Mouse (Mus musculus): ENCODE data around the gene Slc9a9. TPM values are rescaled to one million over a fixed set of nuclear protein-coding genes. Genes with fewer than 3 reads are reported as not detected.

Gene Slc9a9
- polyA plus RNA-seq, 1 experiment: 0.03 TPM

DNA sequence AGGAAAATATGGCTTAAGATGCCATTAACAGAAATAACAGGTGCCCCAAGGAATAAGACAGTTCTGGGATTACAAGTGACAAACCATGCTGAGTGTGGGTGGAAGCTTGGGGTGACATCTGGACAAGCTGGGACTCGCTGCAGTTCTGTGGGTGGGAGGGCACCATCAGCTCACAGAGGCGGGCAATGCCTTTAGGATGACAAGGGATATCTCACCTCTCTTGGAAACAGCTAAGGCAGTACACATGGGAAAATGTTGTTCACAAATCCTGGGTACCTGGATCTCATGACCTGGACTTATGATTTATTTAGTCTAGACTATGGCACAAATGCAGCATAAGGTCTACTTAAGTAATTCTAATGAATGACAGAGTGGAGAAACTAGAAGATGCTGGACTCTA, 302.3 kb downstream of the Slc9a9 start:
- Histone ChIP-seq H3K4me3 (replicated peaks) (no peak overlapping the region), H3K4me1 (ENCODE audit: control insufficient read depth) (no peaks in the 10 kb centered on the region), H3K27me3 (ENCODE audit: control insufficient read depth) (no peaks in the 10 kb centered on the region), H3K9me3 (ENCODE audit: control insufficient read depth, low read length) (peaks cover 5% of the 10 kb centered on the region; the same call in 1 of the 2 replicates), H3K36me3 (ENCODE audit: control insufficient read depth) (no peaks in the 10 kb centered on the region)
- no peak for TF ChIP-seq GATA1 (IDR thresholded peaks at IDR 0.05; ENCODE audit: low read length)
- TF ChIP-seq TAL1 (IDR thresholded peaks at IDR 0.05; ENCODE audit: low read length): no peak

DNA sequence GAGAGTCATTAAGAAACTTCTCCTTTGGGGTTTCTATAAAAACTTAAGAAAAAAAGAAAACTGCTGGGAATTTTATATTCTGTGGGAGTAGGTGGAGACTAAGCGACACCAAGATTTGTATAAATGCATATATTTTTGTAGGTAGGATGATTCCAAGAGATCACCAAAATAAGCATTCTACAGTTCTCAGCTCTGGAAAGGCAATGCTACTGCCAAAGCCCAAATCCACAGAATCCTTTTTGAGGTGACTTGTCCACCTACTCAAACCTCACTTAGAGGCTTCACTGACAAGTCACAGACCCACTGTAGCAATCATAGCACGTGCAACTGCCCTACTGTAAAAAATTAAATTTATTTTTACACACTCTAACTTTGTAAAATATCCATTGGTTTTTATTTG, 303.0 kb downstream of the Slc9a9 start:
- Histone ChIP-seq H3K4me1 (ENCODE audit: control insufficient read depth) (no peaks in the 10 kb centered on the region), H3K36me3 (ENCODE audit: control insufficient read depth) (no peaks in the 10 kb centered on the region), H3K27me3 (ENCODE audit: control insufficient read depth) (no peaks in the 10 kb centered on the region), H3K9me3 (ENCODE audit: control insufficient read depth, low read length) (peaks cover 5% of the 10 kb centered on the region; the same call in 1 of the 2 replicates), H3K4me3 (replicated peaks) (no peak overlapping the region)
- TF ChIP-seq TAL1 (IDR thresholded peaks at IDR 0.05; ENCODE audit: low read length) (no peak), GATA1 (IDR thresholded peaks at IDR 0.05; ENCODE audit: low read length) (no peak)

DNA sequence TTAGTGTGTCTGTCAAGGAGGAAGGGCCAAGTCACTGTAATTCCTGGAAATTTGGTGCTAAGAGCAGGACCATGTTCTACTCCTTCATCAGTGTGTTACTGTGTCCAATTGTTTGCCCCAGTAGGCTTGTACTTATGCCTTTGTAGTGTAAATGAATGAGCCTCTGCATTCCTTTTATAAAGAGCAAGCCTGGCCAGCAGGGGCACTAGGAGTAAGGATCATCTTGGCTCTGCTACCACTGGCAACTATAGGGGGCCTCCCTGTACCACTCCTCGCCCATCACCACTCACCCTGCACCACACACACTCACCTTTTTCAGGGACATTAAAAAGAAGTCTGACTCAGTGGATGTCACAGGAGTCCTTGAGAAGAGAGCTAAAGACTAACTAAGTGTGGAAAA, 306.5 kb downstream of the Slc9a9 start:
- H3K9me3 ChIP-seq (ENCODE audit: control insufficient read depth, low read length): peaks cover 5% of the 10 kb centered on the region; the same call in 1 of the 2 replicates
- no peaks in the 10 kb centered on the region for H3K4me1 ChIP-seq (ENCODE audit: control insufficient read depth)
- no peaks in the 10 kb centered on the region for H3K36me3 ChIP-seq (ENCODE audit: control insufficient read depth)
- no peaks in the 10 kb centered on the region for H3K27me3 ChIP-seq (ENCODE audit: control insufficient read depth)
- TF ChIP-seq TAL1 (IDR thresholded peaks at IDR 0.05; ENCODE audit: low read length): no peak
- TF ChIP-seq GATA1 (IDR thresholded peaks at IDR 0.05; ENCODE audit: low read length): no peak
- H3K4me3 ChIP-seq (replicated peaks): no peak overlapping the region

DNA sequence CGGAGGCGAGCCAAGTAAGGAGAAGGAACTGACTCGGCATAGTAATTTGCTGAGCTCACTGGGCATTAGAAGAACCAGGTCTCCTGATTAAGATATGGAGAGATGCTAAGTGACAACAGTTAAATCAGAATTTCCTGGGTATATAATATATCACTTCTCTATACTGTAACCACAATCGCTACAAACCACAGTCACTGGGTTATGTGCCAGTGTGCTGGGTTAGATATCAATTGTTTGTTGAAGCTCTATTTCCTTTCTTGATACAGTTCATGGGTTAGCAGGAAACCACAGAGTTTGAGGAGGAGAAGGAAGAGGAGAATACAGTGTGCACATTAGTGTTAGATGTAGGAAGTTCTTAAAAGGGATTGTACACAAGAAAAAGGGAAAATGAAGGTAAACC, 323.9 kb downstream of the Slc9a9 start:
- H3K27me3 ChIP-seq (ENCODE audit: control insufficient read depth): no peaks in the 10 kb centered on the region

DNA sequence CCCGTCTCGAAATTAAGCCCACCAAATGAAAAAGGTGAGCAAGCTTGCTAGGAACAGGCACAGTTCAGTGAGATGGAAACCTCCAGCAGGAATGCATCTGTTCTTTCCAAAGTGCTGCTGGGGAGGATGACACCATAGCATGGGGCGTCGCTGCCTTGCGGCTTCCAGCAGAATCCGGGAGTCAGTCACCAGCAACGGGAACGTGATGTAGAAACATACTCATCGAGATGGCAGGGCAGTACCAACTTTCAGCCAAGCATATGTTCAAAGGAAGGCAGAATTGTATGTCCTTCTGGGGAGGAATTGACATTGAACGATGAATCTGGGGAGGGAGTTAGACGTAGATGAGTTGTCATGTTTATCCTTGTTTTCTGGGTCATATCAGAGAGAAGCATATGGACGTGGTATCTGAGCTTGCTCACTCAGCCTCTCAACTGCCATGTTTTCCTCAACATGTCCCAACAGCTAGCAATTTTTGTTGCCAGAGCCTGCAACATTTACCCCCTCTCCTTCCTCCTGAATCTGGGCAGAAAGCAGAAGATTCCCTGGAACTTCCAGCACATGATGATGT, 350.5 kb downstream of the Slc9a9 start:
- Histone ChIP-seq H3K4me3 (replicated peaks) (no peak overlapping the region), H3K9me3 (ENCODE audit: control insufficient read depth, low read length) (peaks cover 5% of the 10 kb centered on the region), H3K36me3 (ENCODE audit: control insufficient read depth) (no peaks in the 10 kb centered on the region), H3K27me3 (ENCODE audit: control insufficient read depth) (no peaks in the 10 kb centered on the region), H3K4me1 (ENCODE audit: control insufficient read depth) (no peaks in the 10 kb centered on the region)
- no peak for TF ChIP-seq GATA1 (IDR thresholded peaks at IDR 0.05; ENCODE audit: low read length)
- no peak for TF ChIP-seq TAL1 (IDR thresholded peaks at IDR 0.05; ENCODE audit: low read length)

More for the DNA sequence above, 323.9 kb downstream of the Slc9a9 start:
- no peaks in the 10 kb centered on the region for H3K36me3 ChIP-seq (ENCODE audit: control insufficient read depth)
- no peaks in the 10 kb centered on the region for H3K4me1 ChIP-seq (ENCODE audit: control insufficient read depth)
- no peak overlapping the region for H3K4me3 ChIP-seq (replicated peaks)
- TF ChIP-seq GATA1 (IDR thresholded peaks at IDR 0.05; ENCODE audit: low read length) (no peak), TAL1 (IDR thresholded peaks at IDR 0.05; ENCODE audit: low read length) (no peak)
- no peaks in the 10 kb centered on the region for H3K9me3 ChIP-seq (ENCODE audit: control insufficient read depth, low read length)

DNA sequence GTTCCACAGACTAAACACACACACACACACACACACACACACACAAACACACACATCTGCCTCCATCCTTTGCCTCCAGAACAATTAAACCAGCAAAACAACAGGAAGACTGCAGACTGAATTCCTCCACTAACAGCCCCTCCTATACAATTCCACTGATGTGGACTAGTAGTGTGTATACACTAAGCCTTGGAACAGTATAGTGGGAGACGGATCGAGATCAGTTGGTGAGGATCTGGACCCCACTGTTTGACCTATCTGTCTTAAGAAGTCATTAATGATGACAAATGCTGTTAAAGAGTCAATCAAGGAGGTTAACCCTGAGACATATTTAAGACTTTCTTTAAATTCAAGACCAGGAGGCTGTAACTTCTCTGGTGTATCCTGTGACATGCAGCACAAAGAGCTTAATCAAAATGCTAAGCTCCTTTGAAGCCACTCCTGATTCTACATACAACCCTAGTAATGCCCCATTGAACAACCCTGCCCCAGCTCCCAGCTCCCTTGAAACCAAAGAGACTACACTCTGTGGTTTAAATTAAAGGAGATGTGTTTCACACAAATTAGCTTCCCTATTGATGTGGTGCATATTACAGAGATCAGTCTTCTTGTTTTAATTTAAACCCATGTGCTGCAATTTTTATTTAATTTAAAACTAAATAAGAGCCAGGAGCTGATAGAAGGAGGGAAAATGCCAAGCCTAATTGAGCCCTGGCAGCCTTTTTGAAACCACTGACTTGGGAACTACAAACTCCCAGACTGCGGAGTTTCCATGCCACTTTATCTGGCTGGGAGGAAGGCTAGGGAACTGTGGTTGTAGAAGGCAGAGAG, 364.6 kb downstream of the Slc9a9 start:
- Histone ChIP-seq H3K4me3 (replicated peaks) (no peak overlapping the region), H3K27me3 (ENCODE audit: control insufficient read depth) (no peaks in the 10 kb centered on the region), H3K36me3 (ENCODE audit: control insufficient read depth) (no peaks in the 10 kb centered on the region), H3K9me3 (ENCODE audit: control insufficient read depth, low read length) (peaks cover 2% of the 10 kb centered on the region; the same call in 1 of the 2 replicates), H3K4me1 (ENCODE audit: control insufficient read depth) (no peaks in the 10 kb centered on the region)
- TF ChIP-seq GATA1 (IDR thresholded peaks at IDR 0.05; ENCODE audit: low read length) (no peak), TAL1 (IDR thresholded peaks at IDR 0.05; ENCODE audit: low read length) (no peak)

DNA sequence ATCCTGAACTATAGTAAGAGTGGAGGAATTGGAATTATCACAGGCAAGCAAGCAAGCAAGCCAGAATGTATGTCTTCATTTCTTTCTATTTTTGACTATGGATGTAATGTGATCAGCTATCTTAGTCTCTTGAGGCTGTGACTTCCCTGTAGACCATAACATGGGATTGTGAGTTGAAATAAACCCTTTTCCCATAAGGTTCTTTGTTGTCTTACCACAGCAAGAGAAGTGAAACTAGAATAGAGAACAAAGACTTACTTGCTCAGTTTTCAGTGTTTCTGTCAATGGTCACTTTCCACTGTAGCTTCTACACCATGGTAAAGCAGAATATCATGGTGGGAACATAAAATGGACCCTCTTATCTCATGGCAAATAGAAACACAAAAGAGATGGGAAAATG, 366.5 kb downstream of the Slc9a9 start:
- no peaks in the 10 kb centered on the region for H3K4me1 ChIP-seq (ENCODE audit: control insufficient read depth)
- H3K4me3 ChIP-seq (replicated peaks): no peak overlapping the region
- no peaks in the 10 kb centered on the region for H3K36me3 ChIP-seq (ENCODE audit: control insufficient read depth)
- TF ChIP-seq GATA1 (IDR thresholded peaks at IDR 0.05; ENCODE audit: low read length): no peak
- TF ChIP-seq TAL1 (IDR thresholded peaks at IDR 0.05; ENCODE audit: low read length): no peak
- peaks cover 2% of the 10 kb centered on the region; the same call in 1 of the 2 replicates for H3K9me3 ChIP-seq (ENCODE audit: control insufficient read depth, low read length)
- no peaks in the 10 kb centered on the region for H3K27me3 ChIP-seq (ENCODE audit: control insufficient read depth)

DNA sequence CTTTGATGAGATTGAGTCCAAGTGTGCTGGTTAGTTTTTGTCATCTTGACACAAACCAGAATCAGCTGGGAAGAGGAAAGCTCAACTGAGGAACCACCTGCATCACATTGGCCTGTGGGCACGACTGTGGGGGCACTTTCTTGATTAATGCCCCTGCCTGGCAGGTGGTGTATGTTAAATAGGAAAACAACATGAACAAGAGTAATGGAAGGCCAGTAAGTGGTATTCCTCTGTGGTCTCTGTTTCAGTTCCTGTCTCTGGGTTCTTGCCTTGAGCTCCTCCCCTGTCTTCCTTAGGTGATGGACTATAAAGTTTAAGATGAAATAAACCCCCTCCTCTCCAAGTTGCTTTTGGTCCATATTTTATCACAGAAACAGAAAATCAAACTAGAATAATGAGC, 372.7 kb downstream of the Slc9a9 start:
- H3K9me3 ChIP-seq (ENCODE audit: control insufficient read depth, low read length): peaks cover 2% of the 10 kb centered on the region; the same call in 1 of the 2 replicates
- no peak for TF ChIP-seq GATA1 (IDR thresholded peaks at IDR 0.05; ENCODE audit: low read length)
- no peak for TF ChIP-seq TAL1 (IDR thresholded peaks at IDR 0.05; ENCODE audit: low read length)
- no peaks in the 10 kb centered on the region for H3K4me1 ChIP-seq (ENCODE audit: control insufficient read depth)
- H3K4me3 ChIP-seq (replicated peaks): no peak overlapping the region
- no peaks in the 10 kb centered on the region for H3K36me3 ChIP-seq (ENCODE audit: control insufficient read depth)
- no peaks in the 10 kb centered on the region for H3K27me3 ChIP-seq (ENCODE audit: control insufficient read depth)

DNA sequence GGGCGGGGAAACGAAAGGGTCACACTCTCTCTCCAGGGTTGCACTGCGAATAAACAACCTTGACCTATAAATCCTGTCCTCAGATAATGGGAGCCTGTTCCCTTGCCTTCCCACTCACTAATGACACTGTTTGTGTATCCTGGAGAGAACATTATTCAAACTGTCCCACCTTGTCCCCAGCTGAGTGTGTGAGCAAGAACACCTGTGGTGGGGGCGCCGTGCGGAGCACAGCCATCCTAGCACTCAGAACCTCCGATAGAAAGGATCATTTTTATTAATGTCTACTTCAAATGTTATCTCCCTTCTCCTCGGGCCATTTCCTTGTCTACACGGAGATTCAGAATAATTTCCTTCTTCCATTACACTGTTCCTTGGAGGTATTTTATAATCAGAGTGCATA, 382.5 kb downstream of the Slc9a9 start:
- TF ChIP-seq TAL1 (IDR thresholded peaks at IDR 0.05; ENCODE audit: low read length): no peak
- no peak for TF ChIP-seq GATA1 (IDR thresholded peaks at IDR 0.05; ENCODE audit: low read length)
- Histone ChIP-seq H3K36me3 (ENCODE audit: control insufficient read depth) (no peaks in the 10 kb centered on the region), H3K4me1 (ENCODE audit: control insufficient read depth) (no peaks in the 10 kb centered on the region), H3K4me3 (replicated peaks) (no peak overlapping the region), H3K27me3 (ENCODE audit: control insufficient read depth) (no peaks in the 10 kb centered on the region), H3K9me3 (ENCODE audit: control insufficient read depth, low read length) (no peaks in the 10 kb centered on the region)
